Mouse (Mus musculus) C2C12 (cell line): Measurements from ENCODE around the gene Maz. TPM values are rescaled to one million over a fixed set of nuclear protein-coding genes. Genes with fewer than 3 reads are reported as not detected.

Experiments
- H3K27me3 ChIP-seq: one replicate; pipeline ENCODE4 v1.6.1; 2011; ENCODE audit not compliant: control insufficient read depth, insufficient read depth, insufficient read length
- H3K36me3 ChIP-seq: one replicate; pipeline ENCODE4 v1.6.1; 2011; ENCODE audit not compliant: control insufficient read depth, insufficient read depth
- H3K4me3 ChIP-seq: one replicate; pipeline ENCODE4 v1.5.1; 2011; ENCODE audit warnings: mild to moderate bottlenecking, control low read depth; ENCODE audit not compliant: poor library complexity, insufficient read depth, severe bottlenecking
- H3K79me2 ChIP-seq: one replicate; pipeline ENCODE4 v1.6.1; 2011; ENCODE audit not compliant: control insufficient read depth, insufficient read depth
- H3K79me3 ChIP-seq: one replicate; pipeline ENCODE4 v1.6.1; 2011; ENCODE audit warnings: low read depth, control low read depth
- H3ac ChIP-seq: one replicate; pipeline ENCODE3; 2011; ENCODE audit warnings: low read depth; ENCODE audit not compliant: control insufficient read depth, insufficient read length
- CEBPB ChIP-seq: IDR thresholded peaks from one replicate; pipeline ENCODE4 v1.6.1; 2011; ENCODE audit warnings: low read depth, mild to moderate bottlenecking, control low read depth, moderate library complexity
- CTCF ChIP-seq: IDR thresholded peaks from one replicate; pipeline ENCODE4 v1.5.1; 2011; ENCODE audit not compliant: control insufficient read depth, insufficient read depth, insufficient read length
- FOSL1 ChIP-seq: IDR thresholded peaks from one replicate; pipeline ENCODE4 v1.8.0; 2011; ENCODE audit warnings: mild to moderate bottlenecking, low read length; ENCODE audit not compliant: poor library complexity, insufficient read depth, severe bottlenecking
- MAX ChIP-seq: IDR thresholded peaks from one replicate; pipeline ENCODE4 v1.6.1; 2011; ENCODE audit warnings: mild to moderate bottlenecking, control low read depth
- MYOD1 ChIP-seq: IDR thresholded peaks from one replicate; pipeline ENCODE4 v1.6.1; 2011; ENCODE audit warnings: low read depth; ENCODE audit not compliant: control insufficient read depth, insufficient read length
- MYOG ChIP-seq: IDR thresholded peaks from one replicate; pipeline ENCODE4 v1.6.1; 2011; ENCODE audit not compliant: control insufficient read depth, insufficient read length; ENCODE audit errors: extremely low read depth
- USF1 ChIP-seq: IDR thresholded peaks from one replicate; pipeline ENCODE4 v1.6.1; 2011; ENCODE audit warnings: low read depth, mild to moderate bottlenecking, control low read depth, moderate library complexity
- polyA plus RNA-seq: library from polyadenylated mRNA; unstranded; fragments of >200 nt; fragmentation: generic; extraction: Trizol; gene quantifications from one replicate; pipeline ENCODE4 v1.2.1, GENCODE M21; 2012; ENCODE audit warnings: missing spikeins

The Maz gene
- polyA plus RNA-seq, 1 experiment = 141 TPM

GRCm38 (mm10) chr7:127016481-127016485, 10.6 kb downstream of the Maz start, which contains the start of gene Pagr1b:
TSS of gene Pagr1b (minus strand) at chr7:127016484.
- Histone ChIP-seq H3K27me3 (no peaks in the 10 kb centered on the region), H3K4me3 (peak within 1 kb of the TSS; percentile 51), H3K79me2 (peaks cover 39% of the 10 kb centered on the region), H3K79me3 (peaks cover 18% of the 10 kb centered on the region), H3K36me3 (peaks cover 15% of the 10 kb centered on the region), H3ac (peak within 1 kb of the TSS; percentile 62)
- no peak for TF ChIP-seq MYOD1
- no peak for TF ChIP-seq MYOG
- TF ChIP-seq CTCF = no peak
- no peak for TF ChIP-seq FOSL1
- no peak for TF ChIP-seq CEBPB
- TF ChIP-seq USF1 = no peak
- TF ChIP-seq MAX = no peak

DNA sequence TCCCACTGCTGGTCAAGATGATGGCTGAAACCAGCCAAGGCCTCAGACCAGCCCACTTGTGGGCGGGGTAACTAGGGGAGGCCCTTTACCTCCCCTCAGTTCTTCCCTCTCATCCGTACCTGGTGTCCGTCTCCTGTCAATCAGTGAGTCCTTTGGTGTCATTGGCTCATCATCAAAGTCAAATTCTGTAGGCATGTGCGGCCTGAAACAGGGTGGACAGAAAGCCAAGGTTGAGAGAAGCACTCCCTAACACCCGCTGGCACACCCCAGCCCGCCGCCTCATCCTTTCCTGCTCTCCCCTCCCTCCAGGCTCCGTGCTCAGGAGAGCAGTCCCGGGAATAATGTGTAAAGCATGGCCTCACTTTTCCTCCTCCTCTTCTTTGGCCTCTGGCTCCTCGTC, 10.8 kb downstream of the Maz start:
- H3K36me3 ChIP-seq = peaks cover 15% of the 10 kb centered on the region

GRCm38 (mm10) chr7:127014993-127015392, 11.8 kb downstream of the Maz start:
- Histone ChIP-seq H3K27me3 (no peaks in the 10 kb centered on the region), H3K36me3 (peaks cover 15% of the 10 kb centered on the region), H3K79me2 (peaks cover 39% of the 10 kb centered on the region), H3ac (peak overlapping the region; percentile 53), H3K79me3 (peaks cover 19% of the 10 kb centered on the region), H3K4me3 (no peak overlapping the region)
- TF ChIP-seq USF1 (no peak), CTCF (no peak), FOSL1 (no peak), MYOG (no peak), MAX (no peak), MYOD1 (no peak), CEBPB (no peak)

More for the DNA sequence above, 10.8 kb downstream of the Maz start:
- H3K4me3 ChIP-seq = peak overlapping the region; percentile 51
- H3K79me3 ChIP-seq = peaks cover 18% of the 10 kb centered on the region
- H3K27me3 ChIP-seq = no peaks in the 10 kb centered on the region
- TF ChIP-seq FOSL1 = no peak
- TF ChIP-seq MYOD1 = no peak
- no peak for TF ChIP-seq CTCF
- TF ChIP-seq USF1 = no peak
- TF ChIP-seq MAX = no peak
- TF ChIP-seq CEBPB = no peak
- TF ChIP-seq MYOG = no peak
- peak overlapping the region; percentile 62 for H3ac ChIP-seq
- H3K79me2 ChIP-seq = peaks cover 39% of the 10 kb centered on the region

DNA sequence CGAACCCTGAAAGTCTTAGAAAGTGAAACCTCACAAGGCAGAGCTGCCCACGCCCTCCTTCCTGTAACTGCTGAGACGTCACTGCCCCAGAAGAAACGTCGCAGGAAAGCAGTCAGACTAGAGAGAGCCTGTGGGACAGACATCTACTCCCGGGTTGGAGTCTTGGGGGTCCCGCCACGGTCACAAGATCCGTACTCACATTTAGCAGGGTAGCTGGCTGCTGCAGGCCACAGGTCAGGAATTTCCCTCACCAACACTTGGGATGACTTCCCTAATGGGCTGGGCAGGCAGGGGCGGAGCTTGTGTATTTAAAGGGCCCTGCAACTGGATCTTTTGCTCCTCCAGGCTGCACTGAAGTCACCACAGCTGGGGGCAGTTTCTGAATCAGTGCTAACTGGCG, 12.5 kb downstream of the Maz start, which contains the start of gene Mvp:
Gene Mvp, minus strand, starts transcription at position 302 of the 400 bp plus-strand sequence.
- peaks cover 15% of the 10 kb centered on the region for H3K36me3 ChIP-seq
- TF ChIP-seq USF1 (no peak), MYOG (no peak), MYOD1 (no peak), FOSL1 (no peak), MAX (no peak), CEBPB (no peak), CTCF (no peak)
- peak within 1 kb of the TSS; percentile 58 for H3ac ChIP-seq
- H3K27me3 ChIP-seq = no peaks in the 10 kb centered on the region
- peak within 1 kb of the TSS; percentile 43 for H3K4me3 ChIP-seq
- peaks cover 19% of the 10 kb centered on the region for H3K79me3 ChIP-seq
- peaks cover 39% of the 10 kb centered on the region for H3K79me2 ChIP-seq

- TF ChIP-seq FOSL1 (no peak), CEBPB (no peak), CTCF (no peak), MYOG (no peak), MAX (no peak), USF1 (no peak), MYOD1 (no peak)
- peaks cover 15% of the 10 kb centered on the region for H3K36me3 ChIP-seq
- H3K79me2 ChIP-seq = peaks cover 39% of the 10 kb centered on the region
- no peaks in the 10 kb centered on the region for H3K27me3 ChIP-seq
- H3ac ChIP-seq = no peak overlapping the region
- no peak overlapping the region for H3K4me3 ChIP-seq
- peaks cover 19% of the 10 kb centered on the region for H3K79me3 ChIP-seq
Measured at GRCm38 (mm10) chr7:127013385-127013784, 13.5 kb downstream of the Maz start.

DNA sequence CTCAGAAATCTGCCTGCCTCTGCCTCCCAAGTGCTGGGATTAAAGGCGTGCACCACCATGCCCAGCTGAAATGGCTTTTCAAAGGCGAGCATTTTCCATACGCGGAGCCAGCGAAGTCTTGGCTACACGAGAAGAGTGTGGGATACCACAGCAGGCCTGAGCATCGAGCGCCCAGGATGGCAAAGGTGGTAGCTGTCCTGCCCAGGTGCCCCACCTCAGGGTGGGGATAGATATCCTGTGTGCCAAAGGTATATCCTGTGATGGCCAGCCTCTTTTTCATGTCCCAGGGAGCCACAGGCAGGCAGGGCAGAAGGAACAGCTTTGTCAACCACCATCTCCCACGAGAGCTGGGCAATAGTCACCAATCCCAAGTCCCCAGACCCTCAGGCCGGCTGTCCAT, 14.0 kb downstream of the Maz start:
- Histone ChIP-seq H3ac (no peak overlapping the region), H3K27me3 (no peaks in the 10 kb centered on the region), H3K4me3 (no peak overlapping the region), H3K36me3 (peaks cover 15% of the 10 kb centered on the region), H3K79me3 (peaks cover 19% of the 10 kb centered on the region), H3K79me2 (peaks cover 39% of the 10 kb centered on the region)
- TF ChIP-seq MYOG = no peak
- no peak for TF ChIP-seq MYOD1
- TF ChIP-seq FOSL1 = no peak
- no peak for TF ChIP-seq CEBPB
- no peak for TF ChIP-seq MAX
- no peak for TF ChIP-seq CTCF
- TF ChIP-seq USF1 = no peak
